Mouse (Mus musculus) megakaryocyte, embryonic 14.5 days (primary cell): ENCODE measurements around the gene Gtdc1. TPM values are rescaled to one million over a fixed set of nuclear protein-coding genes. Genes with fewer than 3 reads are reported as not detected.

Source experiments
- H3K27me3 ChIP-seq: replicated peaks from 2 replicates; pipeline ENCODE3; 2012; ENCODE audit warnings: inconsistent platforms
- H3K36me3 ChIP-seq: replicated peaks from 2 replicates; pipeline ENCODE3; 2012; ENCODE audit warnings: low read length, inconsistent platforms, mixed read lengths
- H3K4me1 ChIP-seq: 2 replicates; pipeline ENCODE4 v1.6.1; 2012; ENCODE audit warnings: inconsistent platforms
- H3K4me3 ChIP-seq: replicated peaks from 2 replicates; pipeline ENCODE3; 2012; ENCODE audit warnings: moderate library complexity, mild to moderate bottlenecking, inconsistent platforms
- H3K9me3 ChIP-seq: 2 replicates; pipeline ENCODE4 v1.6.1; 2012; ENCODE audit warnings: inconsistent platforms
- FLI1 ChIP-seq: IDR thresholded peaks from 2 replicates; pipeline ENCODE4 v1.6.1; 2012; ENCODE audit warnings: low read length, inconsistent platforms, mixed read lengths
- GATA1 ChIP-seq: IDR thresholded peaks from 3 replicates; pipeline ENCODE4 v1.6.1; 2012; ENCODE audit warnings: mixed read lengths, low read length, inconsistent platforms, borderline replicate concordance
- polyA plus RNA-seq: library from polyadenylated mRNA; stranded (reverse); fragments of >175 nt; gene quantifications from 2 replicates; pipeline ENCODE4 v1.2.3, GENCODE M21; 2012; ENCODE audit warnings: low replicate concordance; ENCODE audit not compliant: insufficient read depth

The Gtdc1 gene
- polyA plus RNA-seq, 1 experiment, result 3.0 TPM

DNA sequence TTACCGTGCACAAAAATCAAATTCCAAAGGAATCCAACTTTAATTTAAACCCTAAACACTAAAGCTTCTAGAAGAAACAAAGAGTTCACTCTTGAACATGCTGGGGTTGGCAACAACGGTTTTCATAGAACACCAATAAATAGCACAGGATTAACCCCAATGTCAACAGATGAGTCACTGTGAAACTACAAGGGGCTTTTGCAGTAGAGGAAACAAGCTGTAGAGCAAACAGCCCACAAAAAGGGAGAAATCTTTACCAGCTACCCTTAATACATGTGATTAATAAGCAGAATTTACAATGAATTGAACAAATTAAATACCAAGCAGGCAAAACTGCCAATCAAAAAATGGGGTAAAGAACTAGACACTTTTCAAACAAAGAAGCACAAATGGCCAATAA is 53.7 kb downstream of the Gtdc1 start:
- Histone ChIP-seq H3K27me3 (no peaks in the 10 kb centered on the region), H3K4me3 (no peak overlapping the region), H3K36me3 (peaks cover 9% of the 10 kb centered on the region), H3K9me3 (no peaks in the 10 kb centered on the region), H3K4me1 (peaks cover 2% of the 10 kb centered on the region)
- TF ChIP-seq FLI1, result no peak

DNA sequence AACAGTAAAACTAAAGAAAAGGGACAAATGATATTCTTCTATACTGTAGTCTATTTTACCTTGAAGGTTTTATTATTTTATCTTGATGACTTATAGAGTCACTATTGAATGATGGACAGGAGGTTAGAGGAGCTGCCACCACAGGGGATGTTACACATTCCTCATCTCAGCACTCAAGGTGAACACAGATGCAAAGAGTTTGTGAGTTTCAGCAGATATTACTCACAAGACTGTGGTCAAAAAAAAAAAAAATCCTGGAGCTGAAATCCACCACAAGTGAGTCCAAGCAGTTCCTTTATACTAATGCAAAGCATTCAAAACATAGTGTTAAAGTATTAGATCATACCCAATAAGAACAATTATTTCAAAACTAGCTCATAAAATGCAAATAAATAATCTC is 62.7 kb downstream of the Gtdc1 start:
- no peak overlapping the region for H3K4me3 ChIP-seq
- TF ChIP-seq GATA1 (no peak), FLI1 (no peak)
- H3K36me3 ChIP-seq, result peaks cover 9% of the 10 kb centered on the region

DNA sequence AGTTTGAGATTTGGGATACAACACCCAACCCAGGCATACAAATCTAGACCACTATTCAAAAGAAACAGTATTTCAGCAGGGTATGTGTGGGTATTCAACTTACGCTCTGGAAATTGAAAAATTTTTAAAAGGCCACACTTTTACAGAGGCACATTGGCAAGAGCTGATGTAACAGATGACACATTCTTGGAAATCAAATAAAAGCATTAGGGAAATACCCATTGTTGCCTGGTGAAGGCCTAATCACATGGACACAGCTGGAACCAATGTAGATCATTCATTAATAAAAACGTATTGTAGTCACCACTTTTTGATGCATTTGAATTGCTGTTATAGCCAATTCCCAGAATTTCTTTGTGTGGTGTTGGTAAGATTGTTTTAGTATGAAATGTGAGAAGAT is 73.0 kb downstream of the Gtdc1 start:
- Histone ChIP-seq H3K36me3 (peaks cover 33% of the 10 kb centered on the region), H3K4me1 (peaks cover 11% of the 10 kb centered on the region), H3K4me3 (no peak overlapping the region), H3K9me3 (peaks cover 12% of the 10 kb centered on the region), H3K27me3 (no peaks in the 10 kb centered on the region)
- TF ChIP-seq FLI1 (no peak), GATA1 (no peak)

More for the DNA sequence above, 62.7 kb downstream of the Gtdc1 start:
- H3K4me1 ChIP-seq, result peaks cover 16% of the 10 kb centered on the region
- H3K9me3 ChIP-seq, result no peaks in the 10 kb centered on the region
- no peaks in the 10 kb centered on the region for H3K27me3 ChIP-seq

DNA sequence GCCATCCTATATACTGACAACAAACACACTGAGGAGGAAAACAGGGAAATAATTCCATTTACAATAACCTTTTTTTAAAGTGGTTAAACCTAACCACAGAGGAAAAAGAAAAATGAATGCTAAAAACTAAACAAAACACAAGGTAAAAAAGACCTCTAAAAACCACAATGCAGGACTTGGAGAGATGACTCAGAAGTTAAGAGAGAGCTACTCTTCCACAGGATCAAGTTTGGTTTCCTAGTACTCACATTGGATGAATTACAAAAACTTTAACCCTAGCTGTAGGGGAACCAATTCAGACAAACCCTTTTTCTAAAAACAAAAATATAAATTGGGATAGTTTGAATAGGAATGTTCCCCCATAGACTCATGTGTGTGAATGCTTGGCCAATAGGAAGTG is 77.8 kb downstream of the Gtdc1 start:
- H3K4me1 ChIP-seq, result peaks cover 23% of the 10 kb centered on the region
- no peaks in the 10 kb centered on the region for H3K27me3 ChIP-seq
- H3K9me3 ChIP-seq, result peaks cover 12% of the 10 kb centered on the region
- H3K36me3 ChIP-seq, result peaks cover 30% of the 10 kb centered on the region
- H3K4me3 ChIP-seq, result no peak overlapping the region
- TF ChIP-seq FLI1, result no peak
- TF ChIP-seq GATA1, result no peak

DNA sequence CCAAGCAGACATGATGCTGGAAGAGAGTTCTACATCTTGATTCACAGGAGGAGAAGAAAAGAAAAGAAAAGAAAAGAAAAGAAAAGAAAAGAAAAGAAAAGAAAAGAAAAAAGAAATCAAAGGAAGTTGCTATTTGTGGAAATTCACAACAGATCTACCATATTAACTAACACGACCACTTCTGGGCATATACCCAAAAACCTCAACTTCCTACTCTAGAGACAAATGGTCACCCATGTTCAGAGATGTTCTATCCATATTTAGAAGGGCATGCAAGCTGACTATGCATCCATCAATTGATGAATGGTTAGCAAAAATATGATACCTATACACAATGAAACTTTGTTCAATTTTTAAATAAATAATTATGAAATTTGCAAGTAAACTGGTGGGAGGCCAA is 79.3 kb downstream of the Gtdc1 start:
- TF ChIP-seq FLI1, result no peak
- TF ChIP-seq GATA1, result no peak
- Histone ChIP-seq H3K4me3 (no peak overlapping the region), H3K9me3 (peaks cover 12% of the 10 kb centered on the region), H3K36me3 (peaks cover 20% of the 10 kb centered on the region), H3K4me1 (peaks cover 23% of the 10 kb centered on the region), H3K27me3 (no peaks in the 10 kb centered on the region)

DNA sequence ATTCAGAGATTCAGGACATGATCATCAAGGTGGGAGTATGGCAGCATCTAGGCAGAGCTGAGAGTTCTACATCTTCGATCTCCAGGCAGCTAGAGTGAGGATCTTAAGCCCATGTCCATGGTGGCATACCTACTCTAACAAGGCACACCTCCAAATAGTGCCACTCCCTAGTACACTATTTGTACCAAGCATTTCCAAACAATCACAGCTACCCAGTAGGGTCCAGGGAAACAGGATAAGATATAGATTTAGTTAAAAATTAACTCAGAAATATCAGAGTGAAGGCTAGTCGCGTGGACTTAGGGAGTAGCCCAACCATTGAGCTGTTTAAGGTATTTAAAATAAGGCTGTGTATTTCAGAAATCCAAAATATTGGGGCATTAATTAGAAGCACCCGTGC is 82.0 kb downstream of the Gtdc1 start:
- no peaks in the 10 kb centered on the region; the same call in 1 of the 2 replicates for H3K9me3 ChIP-seq
- TF ChIP-seq FLI1 (no peak), GATA1 (no peak)
- H3K4me3 ChIP-seq, result no peak overlapping the region
- no peaks in the 10 kb centered on the region for H3K27me3 ChIP-seq
- peaks cover 23% of the 10 kb centered on the region for H3K4me1 ChIP-seq
- H3K36me3 ChIP-seq, result peaks cover 5% of the 10 kb centered on the region

DNA sequence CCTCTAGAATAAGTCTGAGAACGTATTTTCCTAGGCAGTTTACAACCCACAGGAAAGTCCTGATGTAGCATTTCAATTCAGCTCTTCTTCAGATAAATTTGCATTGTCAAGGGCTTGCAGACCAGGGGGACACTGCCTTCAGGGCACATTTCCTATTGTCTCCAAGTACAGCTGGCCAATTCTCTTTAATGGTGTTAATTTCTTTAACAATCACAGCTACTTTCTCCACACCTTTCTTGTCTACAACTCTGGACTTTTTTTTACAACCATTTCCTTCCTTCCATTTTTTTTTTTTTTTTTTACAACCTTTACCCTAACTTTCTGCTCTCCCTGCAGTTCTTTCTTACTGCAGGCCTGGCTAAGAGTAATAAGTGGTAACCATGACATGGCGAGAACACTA is 97.7 kb downstream of the Gtdc1 start:
- TF ChIP-seq FLI1 (no peak), GATA1 (no peak)
- H3K4me1 ChIP-seq, result peaks cover 26% of the 10 kb centered on the region
- no peaks in the 10 kb centered on the region for H3K27me3 ChIP-seq
- no peaks in the 10 kb centered on the region for H3K9me3 ChIP-seq
- peak overlapping the region; percentile 38 for H3K4me3 ChIP-seq
- peaks cover 5% of the 10 kb centered on the region for H3K36me3 ChIP-seq

DNA sequence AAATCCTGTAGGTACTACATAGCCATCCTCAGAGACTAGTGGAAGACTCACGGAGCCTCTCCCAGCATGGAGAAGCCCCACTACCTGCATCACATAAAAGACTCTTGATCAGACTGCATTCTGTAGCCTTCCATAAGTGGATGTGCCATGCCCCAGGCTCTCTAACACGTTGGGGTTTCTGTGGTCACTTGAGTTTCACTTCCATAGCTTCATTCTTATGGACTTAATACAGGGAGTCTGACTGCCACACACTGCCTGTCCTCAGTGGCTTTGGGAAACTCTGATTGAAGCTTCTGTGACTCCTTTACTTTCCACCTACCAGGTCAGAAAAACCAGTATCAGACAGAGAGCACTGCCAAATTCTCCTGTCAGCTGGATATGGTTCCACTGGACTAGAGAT is 98.1 kb downstream of the Gtdc1 start:
- Histone ChIP-seq H3K9me3 (no peaks in the 10 kb centered on the region), H3K27me3 (no peaks in the 10 kb centered on the region), H3K36me3 (peaks cover 8% of the 10 kb centered on the region), H3K4me1 (peaks cover 26% of the 10 kb centered on the region), H3K4me3 (peak overlapping the region; percentile 38)
- no peak for TF ChIP-seq FLI1
- TF ChIP-seq GATA1, result no peak

DNA sequence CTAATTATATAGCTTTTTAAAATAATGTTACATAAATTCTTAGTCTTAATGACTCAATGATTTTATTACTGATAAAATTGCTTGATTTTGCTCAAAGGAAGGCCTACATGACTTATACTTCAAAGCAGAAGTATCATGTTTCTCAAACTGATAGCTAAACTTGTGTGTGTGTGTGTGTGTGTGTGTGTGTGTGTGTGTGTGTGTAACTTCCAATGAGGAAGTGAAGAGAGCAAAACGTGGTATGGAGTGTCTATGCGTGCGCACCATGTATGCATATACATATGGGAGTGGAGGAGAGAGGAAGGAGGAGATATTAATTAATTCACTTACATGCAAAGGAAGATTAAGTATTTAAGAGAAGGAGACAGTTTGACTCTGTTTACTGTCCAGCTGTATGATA is 100.8 kb downstream of the Gtdc1 start:
- H3K4me3 ChIP-seq, result no peak overlapping the region
- peaks cover 22% of the 10 kb centered on the region for H3K4me1 ChIP-seq
- H3K36me3 ChIP-seq, result peaks cover 22% of the 10 kb centered on the region
- no peaks in the 10 kb centered on the region for H3K9me3 ChIP-seq
- H3K27me3 ChIP-seq, result no peaks in the 10 kb centered on the region
- TF ChIP-seq FLI1 (no peak), GATA1 (no peak)

DNA sequence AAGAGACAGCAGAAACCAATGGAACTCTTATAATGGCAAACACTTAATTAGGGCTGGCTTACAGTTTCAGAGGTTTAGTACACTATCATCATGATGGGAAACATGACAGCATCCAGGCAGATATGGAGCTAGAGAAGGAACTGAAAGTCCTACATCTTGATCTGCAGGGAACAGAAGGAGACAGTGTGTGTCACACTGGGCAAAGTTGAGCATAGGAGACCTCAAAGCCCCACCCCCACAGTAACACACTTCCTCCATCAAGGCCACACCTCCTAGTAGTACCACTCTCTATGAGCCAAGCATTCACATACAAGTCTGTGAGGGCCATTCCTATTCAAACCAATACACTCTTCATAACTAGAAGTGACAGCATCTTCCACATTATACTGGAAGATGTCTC is 109.7 kb downstream of the Gtdc1 start:
- H3K9me3 ChIP-seq, result no peaks in the 10 kb centered on the region
- peaks cover 10% of the 10 kb centered on the region for H3K4me1 ChIP-seq
- TF ChIP-seq GATA1, result no peak
- TF ChIP-seq FLI1, result no peak

DNA sequence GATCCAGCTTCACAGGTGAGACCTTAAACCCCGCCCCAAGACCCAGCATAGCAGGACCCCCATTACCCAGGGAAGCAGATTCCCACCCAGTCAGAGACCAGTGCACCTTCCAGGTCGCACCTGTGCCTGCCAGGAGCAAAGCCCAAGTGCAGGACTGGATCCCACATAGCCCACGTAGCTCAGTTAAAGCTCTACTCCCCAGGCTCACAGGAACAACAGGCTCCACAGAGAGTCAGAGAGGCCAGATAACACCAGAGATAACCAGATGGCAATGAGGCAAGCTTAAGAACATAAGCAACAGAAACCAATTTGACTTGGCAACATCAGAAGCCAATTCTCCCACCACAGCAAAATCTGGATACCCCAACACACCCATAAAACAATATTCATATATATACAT is 113.7 kb downstream of the Gtdc1 start:
- no peak for TF ChIP-seq GATA1
- no peak for TF ChIP-seq FLI1
- peaks cover 17% of the 10 kb centered on the region for H3K4me1 ChIP-seq
- peaks cover 18% of the 10 kb centered on the region for H3K36me3 ChIP-seq
- H3K27me3 ChIP-seq, result no peaks in the 10 kb centered on the region
- no peaks in the 10 kb centered on the region for H3K9me3 ChIP-seq
- no peak overlapping the region for H3K4me3 ChIP-seq

More for the DNA sequence above, 109.7 kb downstream of the Gtdc1 start:
- Histone ChIP-seq H3K4me3 (no peak overlapping the region), H3K36me3 (peaks cover 10% of the 10 kb centered on the region), H3K27me3 (no peaks in the 10 kb centered on the region)
